Mouse (Mus musculus) hindbrain, embryonic 12.5 days (tissue): ENCODE data around the gene Ccdc191. TPM values are rescaled to one million over a fixed set of nuclear protein-coding genes. Genes with fewer than 3 reads are reported as not detected.

Source experiments
- ATAC-seq: fragments of 200-750 bp; cut with Nextera tagmentation; 2 replicates; pipeline ENCODE4 v1.8.0; 2017; ENCODE audit warnings: moderate TSS enrichment; ENCODE audit not compliant: low FRiP score
- H3K27ac ChIP-seq: fragments of 300-500 bp; sonication (generic); 2 replicates; pipeline ENCODE4 v1.5.1; 2016; ENCODE audit warnings: mild to moderate bottlenecking
- H3K27me3 ChIP-seq: fragments of 300-500 bp; sonication (generic); 2 replicates; pipeline ENCODE4 v1.6.1; 2016; ENCODE audit warnings: mild to moderate bottlenecking
- H3K36me3 ChIP-seq: fragments of 300-500 bp; sonication (generic); 2 replicates; pipeline ENCODE4 v1.6.1; 2016; ENCODE audit warnings: mild to moderate bottlenecking
- H3K4me1 ChIP-seq: fragments of 300-500 bp; sonication (generic); 2 replicates; pipeline ENCODE4 v1.6.1; 2016
- H3K4me2 ChIP-seq: fragments of 300-500 bp; sonication (generic); replicated peaks from 2 replicates; pipeline ENCODE4 v1.6.1; 2016; ENCODE audit warnings: mild to moderate bottlenecking
- H3K4me3 ChIP-seq: fragments of 300-500 bp; sonication (generic); 2 replicates; pipeline ENCODE4 v1.5.1; 2016; ENCODE audit warnings: mild to moderate bottlenecking
- H3K9ac ChIP-seq: fragments of 300-500 bp; sonication (generic); 2 replicates; pipeline ENCODE4 v1.6.1; 2016; ENCODE audit warnings: mild to moderate bottlenecking, moderate library complexity
- H3K9me3 ChIP-seq: fragments of 300-500 bp; sonication (generic); replicated peaks from 2 replicates; pipeline ENCODE4 v1.6.1; 2016; ENCODE audit warnings: mild to moderate bottlenecking
- WGBS: fragments of 180-500 bp; shearing (Covaris S2); methylation state at CpG from one replicate; pipeline ENCODE4 v1.1.7; 2016; 5-methylcytosine and 5-hydroxymethylcytosine counted together
- polyA plus RNA-seq: library from polyadenylated mRNA; unstranded; fragments of >200 nt; fragmentation: Nextera tagmentation; extraction: Ambion mirVana; gene quantifications from 2 replicates; pipeline ENCODE4 v1.2.1, GENCODE M21; 2016

Ccdc191 gene
- 11.2 and 11.3 TPM in 2 replicates for polyA plus RNA-seq

DNA sequence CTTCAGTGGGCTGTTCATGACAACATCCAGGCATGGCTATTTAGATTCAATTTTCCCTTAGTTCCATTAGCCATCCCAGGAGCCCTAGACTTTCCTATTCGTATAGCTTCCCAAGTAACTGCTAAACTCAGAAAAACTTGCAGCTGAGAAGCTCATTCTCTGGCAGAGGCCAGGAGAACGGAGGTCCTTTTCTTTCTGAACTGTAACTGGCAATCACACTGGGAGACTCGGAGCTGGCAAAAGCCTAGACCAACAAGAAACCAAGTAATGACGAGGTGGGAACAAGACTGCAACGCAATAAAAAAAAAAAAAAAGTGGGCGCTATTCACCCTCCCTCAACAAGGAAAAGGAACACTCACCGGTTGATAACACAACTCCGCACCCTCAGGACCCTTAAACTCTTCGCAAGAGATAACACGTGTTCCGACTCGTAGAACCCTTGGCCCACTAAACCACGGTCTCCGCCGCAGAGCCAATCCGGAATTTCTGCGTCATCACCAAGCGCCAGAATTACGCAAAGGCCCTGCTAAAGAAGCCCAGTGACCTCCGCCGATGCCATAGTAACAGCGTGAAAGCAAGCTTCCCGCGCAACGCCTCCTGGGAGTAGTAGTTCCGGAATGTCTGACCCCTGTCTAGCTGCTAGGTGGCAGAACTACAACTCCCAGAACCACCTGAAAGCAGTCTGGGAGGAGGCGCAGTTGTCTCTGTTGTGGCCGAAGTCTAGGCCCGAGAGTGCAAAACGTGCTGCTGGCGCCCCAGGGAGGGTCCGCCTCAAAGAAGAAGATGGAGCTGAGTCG lies at the start of gene Ccdc191:
Gene Ccdc191 (plus strand): TSS at position 593 of the 797 bp plus-strand sequence.
- Histone ChIP-seq H3K4me1 (peaks cover 15% of the 10 kb centered on the region), H3K9ac (peak within 1 kb of the TSS; percentile 91), H3K4me2 (peak within 1 kb of the TSS; percentile 90), H3K9me3 (no peaks in the 10 kb centered on the region), H3K36me3 (no peaks in the 10 kb centered on the region), H3K4me3 (peak within 1 kb of the TSS; percentile 68), H3K27ac (peak within 1 kb of the TSS; percentile 67), H3K27me3 (no peaks in the 10 kb centered on the region)
- ATAC-seq, result peak; percentile 100
- under 1% methylated on average over 33 of the region's 33 CpGs for WGBS

DNA sequence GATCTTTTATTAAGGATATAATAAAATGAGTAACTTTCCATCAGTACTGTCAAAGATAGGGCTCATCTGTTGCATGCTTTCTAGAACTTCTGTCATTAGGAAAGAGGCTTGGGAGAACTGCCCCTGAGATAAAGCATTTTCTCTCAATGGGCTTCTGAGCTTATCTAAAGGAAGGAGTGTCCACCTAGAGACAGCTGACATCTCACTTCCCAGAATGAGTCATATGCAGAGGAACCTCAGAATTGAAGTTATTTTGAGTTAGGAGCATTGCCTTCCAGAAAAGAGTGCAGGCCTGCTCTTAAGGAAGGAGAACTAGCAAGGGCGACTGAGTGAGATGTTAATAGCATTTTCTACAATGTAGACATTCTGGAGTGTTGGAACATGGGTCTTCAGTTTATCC lies 48.4 kb upstream of the Ccdc191 start:
- Histone ChIP-seq H3K4me2 (no peak overlapping the region), H3K9ac (no peak overlapping the region), H3K27ac (no peak overlapping the region), H3K36me3 (no peaks in the 10 kb centered on the region), H3K4me1 (no peaks in the 10 kb centered on the region), H3K4me3 (no peak overlapping the region), H3K9me3 (no peaks in the 10 kb centered on the region), H3K27me3 (no peaks in the 10 kb centered on the region)
- ATAC-seq, result no peak
- WGBS, result 89% methylated on average over 1 of the region's 1 CpGs

DNA sequence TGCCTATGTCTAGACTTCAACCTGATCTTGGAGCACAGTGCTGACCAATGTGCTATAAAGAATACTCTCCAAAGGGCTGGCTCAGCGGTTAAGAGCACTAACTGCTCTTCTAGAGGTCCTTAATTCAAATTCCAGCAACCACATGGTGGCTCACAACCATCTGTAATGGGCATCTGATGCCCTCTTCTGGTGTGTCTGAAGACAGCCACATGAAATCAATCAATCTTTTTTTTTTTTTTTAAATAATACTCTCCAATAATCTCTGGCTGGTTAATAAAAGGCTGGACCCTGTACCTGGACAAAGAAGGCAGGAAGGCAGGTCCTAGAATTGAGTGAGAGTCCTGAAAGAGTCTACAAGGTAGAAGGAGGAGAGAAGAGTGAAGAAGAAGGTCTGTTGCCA lies 39.8 kb upstream of the Ccdc191 start:
- 81% methylated on average over 1 of the region's 1 CpGs for WGBS
- H3K36me3 ChIP-seq, result no peaks in the 10 kb centered on the region
- H3K4me1 ChIP-seq, result no peaks in the 10 kb centered on the region
- no peak overlapping the region for H3K27ac ChIP-seq
- no peak for ATAC-seq
- H3K4me2 ChIP-seq, result no peak overlapping the region
- H3K9ac ChIP-seq, result no peak overlapping the region
- no peaks in the 10 kb centered on the region for H3K27me3 ChIP-seq
- no peak overlapping the region for H3K4me3 ChIP-seq
- H3K9me3 ChIP-seq, result no peaks in the 10 kb centered on the region

DNA sequence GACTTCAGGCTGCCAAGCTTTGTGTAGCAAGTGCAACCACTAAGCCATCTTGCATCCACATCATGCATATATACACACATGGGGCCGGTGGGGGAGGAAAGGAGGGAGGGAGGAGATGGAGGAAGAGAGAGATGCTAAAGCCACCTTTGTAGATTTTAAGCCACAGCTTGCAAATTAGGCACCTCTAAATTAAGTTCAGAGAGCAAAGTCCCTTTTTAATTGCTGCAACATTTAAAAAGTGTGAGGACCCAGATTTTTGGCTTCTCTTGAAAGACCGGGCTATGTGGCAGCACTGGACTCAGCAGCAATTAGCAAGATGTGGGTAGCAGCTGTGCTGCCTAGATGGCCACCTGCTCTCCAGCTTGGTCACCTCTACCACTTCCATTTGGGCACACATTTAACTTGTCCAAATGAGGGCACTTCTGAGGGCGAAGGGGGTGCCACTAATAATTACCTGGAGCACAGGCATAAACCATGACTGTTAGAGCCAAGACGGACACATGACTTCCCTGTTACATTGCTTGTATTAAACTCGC lies 30.6 kb upstream of the Ccdc191 start:
- 87% methylated on average over 5 of the region's 5 CpGs for WGBS

DNA sequence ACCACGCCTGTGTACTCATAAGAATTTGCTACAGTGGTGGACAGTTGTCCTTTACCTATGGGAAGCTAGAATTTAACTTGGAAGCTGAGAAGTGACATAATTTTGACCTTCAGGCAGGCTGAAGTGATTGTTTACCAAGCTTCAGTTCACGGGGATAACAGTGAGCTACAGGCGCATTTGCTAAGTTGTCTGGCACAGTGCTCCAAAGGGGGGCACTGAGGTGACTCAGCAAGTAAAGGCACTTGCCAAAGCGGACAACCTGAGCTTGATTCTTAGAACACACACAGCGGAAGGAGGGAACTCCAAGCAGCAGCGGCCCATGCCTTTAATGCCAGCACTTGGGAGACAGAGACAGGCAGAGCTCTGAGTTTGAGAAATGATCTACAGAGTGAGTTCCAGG lies 29.0 kb upstream of the Ccdc191 start:
- no peak for ATAC-seq
- WGBS, result 80% methylated on average over 6 of the region's 6 CpGs

More for the DNA sequence above, 30.6 kb upstream of the Ccdc191 start:
- Histone ChIP-seq H3K4me2 (no peak overlapping the region), H3K4me1 (no peaks in the 10 kb centered on the region), H3K9me3 (no peaks in the 10 kb centered on the region), H3K4me3 (no peak overlapping the region), H3K27ac (no peak overlapping the region), H3K36me3 (peaks cover 19% of the 10 kb centered on the region), H3K9ac (no peak overlapping the region), H3K27me3 (no peaks in the 10 kb centered on the region)
- no peak for ATAC-seq

DNA sequence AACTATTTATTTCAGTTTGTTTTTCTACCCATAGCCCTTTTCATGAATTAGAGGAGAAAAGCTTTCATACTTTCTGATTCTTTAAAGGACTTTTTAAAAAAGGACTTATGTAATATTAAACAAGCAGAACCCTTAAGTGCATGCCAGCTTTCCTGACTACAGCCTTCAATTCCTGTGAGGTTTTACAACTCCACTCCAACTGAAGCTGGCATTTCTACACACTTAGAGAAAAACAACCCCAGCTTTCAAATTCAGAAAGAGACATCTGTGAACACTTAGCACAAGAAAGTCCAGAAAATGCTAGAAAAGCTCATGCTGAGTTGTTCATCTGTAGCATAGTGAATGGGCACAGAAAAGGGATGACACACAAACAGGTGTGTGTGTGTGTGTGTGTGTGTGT lies 19.8 kb upstream of the Ccdc191 start:
- ATAC-seq, result no peak
- no peaks in the 10 kb centered on the region for H3K27me3 ChIP-seq
- no peaks in the 10 kb centered on the region for H3K4me1 ChIP-seq
- H3K4me2 ChIP-seq, result no peak overlapping the region
- H3K36me3 ChIP-seq, result peaks cover 26% of the 10 kb centered on the region
- no peak overlapping the region for H3K9ac ChIP-seq
- no peaks in the 10 kb centered on the region for H3K9me3 ChIP-seq
- H3K4me3 ChIP-seq, result no peak overlapping the region
- H3K27ac ChIP-seq, result no peak overlapping the region

More for the DNA sequence above, 29.0 kb upstream of the Ccdc191 start:
- Histone ChIP-seq H3K9me3 (no peaks in the 10 kb centered on the region), H3K4me2 (no peak overlapping the region), H3K36me3 (peaks cover 23% of the 10 kb centered on the region), H3K27ac (no peak overlapping the region), H3K9ac (no peak overlapping the region), H3K4me3 (no peak overlapping the region), H3K27me3 (no peaks in the 10 kb centered on the region), H3K4me1 (no peaks in the 10 kb centered on the region)

DNA sequence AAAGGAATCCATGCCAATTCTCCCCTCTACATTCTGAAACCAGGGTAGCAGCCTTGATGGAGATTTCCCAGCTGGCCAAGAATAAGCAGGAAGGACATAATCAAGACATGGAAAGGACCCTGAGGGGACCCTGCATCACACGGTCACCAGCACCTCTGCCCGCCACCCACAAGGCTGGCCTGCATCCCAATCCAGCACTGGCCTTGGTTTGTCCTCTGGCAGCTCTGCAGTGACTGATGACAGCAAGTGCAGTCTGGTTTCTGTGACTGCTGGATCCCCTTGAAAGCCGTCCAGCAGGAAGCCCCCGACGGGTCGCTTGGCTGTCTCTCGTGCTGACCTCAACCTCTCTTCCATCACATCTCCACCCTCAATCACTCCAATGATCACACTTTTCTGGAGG lies 18.2 kb upstream of the Ccdc191 start:
- Histone ChIP-seq H3K9me3 (no peaks in the 10 kb centered on the region), H3K9ac (no peak overlapping the region)
- ATAC-seq, result no peak

DNA sequence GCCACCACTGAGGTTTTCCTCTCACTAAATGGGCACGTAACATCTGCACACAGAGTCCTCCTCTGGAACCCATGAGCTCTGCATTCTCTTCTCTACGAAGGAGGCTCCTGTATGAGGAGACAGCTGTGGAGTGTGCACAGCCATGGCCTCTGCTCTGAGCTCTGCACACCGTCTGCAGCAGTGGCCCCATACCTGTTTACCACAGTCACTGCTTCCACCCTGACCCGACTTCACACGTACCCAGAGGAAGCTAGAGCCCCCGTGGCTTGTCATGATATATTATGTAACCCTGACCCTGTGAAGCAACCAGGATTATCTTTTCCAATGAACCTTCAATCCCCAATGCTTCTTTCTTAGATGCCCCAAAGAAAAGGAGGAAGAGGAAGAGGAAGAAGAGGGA lies 9.8 kb upstream of the Ccdc191 start:
- H3K9ac ChIP-seq, result no peak overlapping the region
- no peaks in the 10 kb centered on the region for H3K9me3 ChIP-seq
- H3K27me3 ChIP-seq, result no peaks in the 10 kb centered on the region
- no peak overlapping the region for H3K27ac ChIP-seq
- WGBS, result 90% methylated on average over 6 of the region's 6 CpGs
- H3K4me3 ChIP-seq, result no peak overlapping the region
- peaks cover 31% of the 10 kb centered on the region for H3K36me3 ChIP-seq
- H3K4me2 ChIP-seq, result no peak overlapping the region
- no peak for ATAC-seq
- no peaks in the 10 kb centered on the region for H3K4me1 ChIP-seq

More for the DNA sequence above, 18.2 kb upstream of the Ccdc191 start:
- no peak overlapping the region for H3K27ac ChIP-seq
- peaks cover 40% of the 10 kb centered on the region for H3K36me3 ChIP-seq
- no peak overlapping the region for H3K4me3 ChIP-seq
- H3K4me2 ChIP-seq, result no peak overlapping the region
- no peaks in the 10 kb centered on the region for H3K4me1 ChIP-seq
- H3K27me3 ChIP-seq, result no peaks in the 10 kb centered on the region
- WGBS, result 86% methylated on average over 7 of the region's 7 CpGs

DNA sequence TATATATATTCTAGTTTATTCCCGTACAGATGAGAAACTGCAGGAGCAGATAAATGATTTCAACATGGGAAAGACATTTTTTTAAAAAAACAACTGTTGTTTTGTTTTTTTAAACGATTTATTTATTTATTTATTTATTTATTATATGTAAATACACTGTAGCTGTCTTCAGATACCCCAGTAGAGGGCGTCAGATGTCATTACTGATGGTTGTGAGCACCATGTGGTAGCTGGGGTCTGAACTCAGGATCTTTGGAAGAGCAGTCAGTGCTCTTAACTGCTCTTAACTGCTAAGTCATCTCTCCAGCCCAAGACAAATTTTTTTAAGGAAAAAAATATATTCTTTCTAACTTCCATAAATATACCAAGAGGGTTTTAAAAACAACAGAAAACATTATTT lies 8.0 kb upstream of the Ccdc191 start:
- H3K4me2 ChIP-seq, result no peak overlapping the region
- H3K27ac ChIP-seq, result no peak overlapping the region
- no peaks in the 10 kb centered on the region for H3K9me3 ChIP-seq
- no peak for ATAC-seq
- H3K4me1 ChIP-seq, result no peaks in the 10 kb centered on the region
- H3K9ac ChIP-seq, result no peak overlapping the region
- no peak overlapping the region for H3K4me3 ChIP-seq
- peaks cover 15% of the 10 kb centered on the region for H3K36me3 ChIP-seq
- no peaks in the 10 kb centered on the region for H3K27me3 ChIP-seq
- 70% methylated on average over 3 of the region's 3 CpGs for WGBS

DNA sequence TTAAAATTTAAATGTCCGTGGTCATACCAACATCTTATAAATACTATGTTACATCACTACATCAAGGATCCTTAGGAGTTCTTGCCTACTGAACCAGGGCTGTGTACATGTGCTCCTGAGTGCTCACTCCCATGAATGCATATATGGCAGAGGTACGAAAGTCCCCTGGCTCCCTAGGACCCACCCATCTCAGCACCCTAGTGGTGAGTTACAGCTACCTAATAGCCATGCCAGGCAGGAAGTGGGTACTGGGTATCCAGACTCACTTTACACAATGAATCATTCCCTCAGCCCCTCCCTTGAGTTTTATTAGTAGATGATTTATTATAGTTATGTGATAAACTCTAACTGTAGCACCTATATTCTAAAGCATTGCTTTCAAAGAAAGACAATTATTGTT lies 7.3 kb upstream of the Ccdc191 start:
- H3K9me3 ChIP-seq, result no peaks in the 10 kb centered on the region
- H3K4me1 ChIP-seq, result no peaks in the 10 kb centered on the region

DNA sequence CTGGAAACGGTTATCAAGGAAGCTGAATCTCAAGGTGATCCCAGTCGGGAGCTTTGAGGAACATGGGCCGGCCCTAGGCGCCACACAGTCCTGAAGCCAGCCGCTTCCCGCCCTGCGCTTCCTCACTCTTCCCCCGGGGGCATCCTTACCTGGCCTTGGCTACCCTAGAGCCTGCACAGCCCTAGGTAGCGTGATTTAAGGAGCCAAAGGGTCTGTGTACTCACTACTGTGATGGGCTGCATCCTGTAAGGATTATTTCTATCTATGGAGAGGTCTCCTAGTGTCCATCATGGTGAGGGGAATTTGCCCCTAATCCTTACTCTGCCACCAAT lies 371 bp downstream of the Ccdc191 start:
- no peaks in the 10 kb centered on the region for H3K27me3 ChIP-seq
- peak overlapping the region; percentile 91 for H3K9ac ChIP-seq
- H3K4me2 ChIP-seq, result peak overlapping the region; percentile 65
- no peaks in the 10 kb centered on the region for H3K9me3 ChIP-seq
- peaks cover 15% of the 10 kb centered on the region for H3K4me1 ChIP-seq
- WGBS, result 2% methylated on average over 9 of the region's 9 CpGs
- H3K4me3 ChIP-seq, result peak overlapping the region; percentile 68
- H3K27ac ChIP-seq, result peak overlapping the region; percentile 67
- H3K36me3 ChIP-seq, result no peaks in the 10 kb centered on the region
- ATAC-seq, result peak; percentile 97

More for the DNA sequence above, 7.3 kb upstream of the Ccdc191 start:
- WGBS, result 88% methylated on average over 2 of the region's 2 CpGs
- H3K27me3 ChIP-seq, result no peaks in the 10 kb centered on the region
- no peak overlapping the region for H3K4me2 ChIP-seq
- ATAC-seq, result no peak; the same call in 1 of the 2 replicates
- H3K9ac ChIP-seq, result no peak overlapping the region
- no peak overlapping the region for H3K4me3 ChIP-seq
- no peak overlapping the region for H3K27ac ChIP-seq
- H3K36me3 ChIP-seq, result peaks cover 15% of the 10 kb centered on the region

DNA sequence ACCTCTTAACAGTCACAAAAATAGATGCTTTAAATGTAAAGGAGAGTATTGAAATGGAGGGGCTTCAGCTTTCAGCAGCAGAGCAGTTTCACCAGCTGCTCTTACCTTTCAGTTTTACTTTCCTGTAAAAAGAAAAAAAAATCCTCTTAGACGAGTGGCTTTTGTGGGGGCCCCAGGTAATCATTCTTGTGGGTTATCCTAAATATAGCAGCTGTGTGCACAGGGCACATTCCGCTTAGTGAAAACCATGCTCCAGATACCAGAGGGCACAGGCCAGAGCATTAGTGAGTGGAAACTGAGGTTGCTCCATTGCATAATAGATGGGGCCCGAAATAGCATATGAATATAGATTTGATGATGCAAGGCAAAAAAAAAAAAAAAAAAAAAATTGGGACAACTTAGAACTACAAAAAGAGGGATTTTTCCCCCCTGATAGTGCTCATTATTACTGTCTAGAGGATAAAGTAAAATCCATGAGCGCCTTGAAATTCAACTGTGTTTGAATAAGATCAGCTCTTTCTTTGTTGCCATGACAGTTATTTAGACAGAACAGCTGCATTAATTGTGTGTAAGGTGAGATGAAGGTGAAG lies 1.2 kb downstream of the Ccdc191 start:
- WGBS, result 83% methylated on average over 4 of the region's 4 CpGs
- peaks cover 15% of the 10 kb centered on the region for H3K4me1 ChIP-seq
- no peaks in the 10 kb centered on the region for H3K27me3 ChIP-seq
- ATAC-seq, result no peak
- no peak overlapping the region for H3K27ac ChIP-seq
- no peaks in the 10 kb centered on the region for H3K9me3 ChIP-seq
- H3K4me2 ChIP-seq, result peak overlapping the region; percentile 65
- no peaks in the 10 kb centered on the region for H3K36me3 ChIP-seq
- H3K9ac ChIP-seq, result peak overlapping the region; percentile 91; the same call in 1 of the 2 replicates
- H3K4me3 ChIP-seq, result peak overlapping the region; percentile 68; the same call in 1 of the 2 replicates
